Mouse (Mus musculus) heart, postnatal 0 days (tissue): ENCODE data around the gene Catsper1. TPM values are rescaled to one million over a fixed set of nuclear protein-coding genes. Genes with fewer than 3 reads are reported as not detected.

ENCODE experiments used
- ATAC-seq: fragments of 200-750 bp; cut with Nextera tagmentation; 2 replicates; pipeline ENCODE4 v1.8.0; 2017; ENCODE audit warnings: low read depth, moderate number of reproducible peaks, moderate library complexity; ENCODE audit not compliant: insufficient read depth
- DNase-seq: peaks from one replicate; pipeline ENCODE4 v3.0.0-alpha.2; 2016; ENCODE audit warnings: low spot score
- H3K27ac ChIP-seq: fragments of 300-500 bp; sonication (generic); 2 replicates; pipeline ENCODE4 v1.5.1; 2014; ENCODE audit warnings: low read depth, mild to moderate bottlenecking
- H3K27me3 ChIP-seq: fragments of 300-500 bp; sonication (generic); 2 replicates; pipeline ENCODE4 v1.6.1; 2014; ENCODE audit warnings: low read length, mixed read lengths; ENCODE audit not compliant: control insufficient read depth, insufficient read depth
- H3K36me3 ChIP-seq: fragments of 300-500 bp; sonication (generic); replicated peaks from 2 replicates; pipeline ENCODE4 v1.6.1; 2014; ENCODE audit warnings: low read length, mixed read lengths; ENCODE audit not compliant: control insufficient read depth, insufficient read depth
- H3K4me1 ChIP-seq: fragments of 300-500 bp; sonication (generic); 2 replicates; pipeline ENCODE4 v1.6.1; 2014; ENCODE audit warnings: antibody characterized with exemption; ENCODE audit not compliant: control insufficient read depth, insufficient read depth
- H3K4me2 ChIP-seq: fragments of 300-500 bp; sonication (generic); 2 replicates; pipeline ENCODE4 v1.6.1; 2014; ENCODE audit warnings: low read depth, mild to moderate bottlenecking, low read length, moderate library complexity
- H3K4me3 ChIP-seq: fragments of 300-500 bp; sonication (generic); 2 replicates; pipeline ENCODE4 v1.5.1; 2014; ENCODE audit warnings: low read depth, low read length
- H3K9ac ChIP-seq: fragments of 300-500 bp; sonication (generic); replicated peaks from 2 replicates; pipeline ENCODE4 v1.6.1; 2014; ENCODE audit warnings: low read depth, low read length, mixed read lengths
- H3K9me3 ChIP-seq: fragments of 300-500 bp; sonication (generic); replicated peaks from 2 replicates; pipeline ENCODE4 v1.6.1; 2016; ENCODE audit warnings: low read length; ENCODE audit not compliant: control insufficient read depth
- CTCF ChIP-seq: IDR thresholded peaks from 2 replicates; pipeline ENCODE4 v1.5.1; 2016; ENCODE audit warnings: antibody characterized with exemption, control low read depth, low read depth
- EP300 ChIP-seq: IDR thresholded peaks from 2 replicates; pipeline ENCODE4 v1.6.1; 2016; ENCODE audit warnings: antibody characterized with exemption, low read depth
- WGBS: fragments of 180-500 bp; shearing (Covaris S2); extraction: QIAGEN DNeasy Blood & Tissue Kit; methylation state at CpG from one replicate; pipeline ENCODE4 v1.1.7; 2014; 5-methylcytosine and 5-hydroxymethylcytosine counted together
- polyA plus RNA-seq: library from polyadenylated mRNA; unstranded; fragments of >200 nt; fragmentation: Nextera tagmentation; extraction: Ambion mirVana; gene quantifications from 2 replicates; pipeline ENCODE4 v1.2.1, GENCODE M21; 2015
- total RNA-seq: library from RNA; depleted of rRNA; stranded (reverse); fragments of >200 nt; gene quantifications from 2 replicates; pipeline ENCODE4 v1.2.3, GENCODE M21; 2014; ENCODE audit warnings: low replicate concordance; rRNA removed

The Catsper1 gene
- total and polyA plus RNA-seq, 2 experiments from 2014 or later = not detected

DNA sequence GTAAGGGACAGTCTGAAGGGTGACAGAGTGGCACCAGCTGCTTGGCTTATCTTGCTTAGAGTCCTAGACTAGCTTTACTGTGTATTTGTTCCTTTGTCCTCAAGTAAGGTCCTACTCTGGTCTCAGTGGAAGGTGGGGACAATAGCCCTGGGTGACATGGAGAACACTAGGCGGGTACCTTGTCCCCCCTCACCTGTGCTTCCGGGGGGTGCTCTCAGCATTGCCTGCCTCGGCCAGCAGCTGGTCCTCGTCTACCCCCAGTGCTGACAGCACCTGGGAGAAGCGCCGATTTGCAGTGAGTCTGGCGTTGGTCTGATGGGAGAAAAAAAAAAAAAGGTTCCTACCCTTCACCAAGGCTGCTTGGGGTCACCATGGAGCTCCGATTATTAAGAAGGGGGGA is 54.9 kb downstream of the Catsper1 start:
- peak overlapping the region; percentile 88; the same call in 1 of the 2 replicates for H3K27ac ChIP-seq
- TF ChIP-seq CTCF (no peak), EP300 (no peak)

DNA sequence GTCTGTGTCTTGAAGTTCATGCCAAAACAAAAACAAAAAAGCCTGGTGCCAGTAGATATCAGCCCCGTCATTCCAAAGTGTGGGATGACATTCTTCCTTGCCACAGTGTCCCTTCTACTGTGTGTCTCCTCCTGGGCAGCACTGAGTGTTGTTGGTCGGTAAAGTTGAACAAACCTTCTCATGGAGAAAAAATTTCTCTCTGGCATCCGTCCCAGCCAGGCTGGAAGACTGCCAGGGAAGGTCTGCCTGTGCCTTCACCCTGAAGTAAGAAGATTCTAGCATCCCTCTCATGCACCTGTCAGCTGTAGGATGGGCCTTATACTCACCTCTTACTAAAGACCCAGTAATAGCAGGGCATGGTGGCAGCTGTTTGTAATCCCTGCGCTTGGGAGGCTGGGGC is 57.4 kb downstream of the Catsper1 start:
- Histone ChIP-seq H3K9ac (no peak overlapping the region), H3K4me3 (no peak overlapping the region), H3K4me2 (no peak overlapping the region), H3K9me3 (no peaks in the 10 kb centered on the region), H3K27ac (peak overlapping the region; percentile 56), H3K4me1 (peaks cover 15% of the 10 kb centered on the region), H3K27me3 (no peaks in the 10 kb centered on the region), H3K36me3 (no peaks in the 10 kb centered on the region)
- TF ChIP-seq CTCF (no peak), EP300 (no peak)
- no peak for ATAC-seq
- 14% methylated on average over 4 of the region's 4 CpGs for WGBS
- DNase-seq = peak; percentile 35

More for the DNA sequence above, 54.9 kb downstream of the Catsper1 start:
- peaks cover 4% of the 10 kb centered on the region for H3K36me3 ChIP-seq
- DNase-seq (no peak), ATAC-seq (no peak)
- peak overlapping the region; percentile 91; the same call in 1 of the 2 replicates for H3K9ac ChIP-seq
- 54% methylated on average over 8 of the region's 8 CpGs for WGBS
- peak overlapping the region; percentile 85 for H3K4me2 ChIP-seq
- no peaks in the 10 kb centered on the region for H3K27me3 ChIP-seq
- H3K4me3 ChIP-seq = peak overlapping the region; percentile 93; the same call in 1 of the 2 replicates
- peaks cover 25% of the 10 kb centered on the region for H3K4me1 ChIP-seq
- no peaks in the 10 kb centered on the region for H3K9me3 ChIP-seq

Other genes starting within 250 kb of the Catsper1 start
- gene Yif1a, start 247.2 kb upstream of the Catsper1 start, total RNA-seq = 160 and 168 TPM in 2 replicates
- 109 and 120 TPM in 2 replicates for gene Yif1a, start 247.2 kb upstream of the Catsper1 start, polyA plus RNA-seq
- 5.6 TPM in 1 of 2 replicates, not detected in the other for gene Cnih2, start 237.2 kb upstream of the Catsper1 start, total RNA-seq
- 1.1 and 1.2 TPM in 2 replicates for gene Cnih2, start 237.2 kb upstream of the Catsper1 start, polyA plus RNA-seq
- gene Rab1b, start 228.7 kb upstream of the Catsper1 start, total RNA-seq = 384 and 424 TPM in 2 replicates
- gene Rab1b, start 228.7 kb upstream of the Catsper1 start, polyA plus RNA-seq = 230 and 231 TPM in 2 replicates
- gene Klc2, start 217.2 kb upstream of the Catsper1 start, total RNA-seq = 44.5 and 70.8 TPM in 2 replicates
- gene Klc2, start 217.2 kb upstream of the Catsper1 start, polyA plus RNA-seq = 17.5 and 19.0 TPM in 2 replicates
- gene Pacs1, start 62.6 kb upstream of the Catsper1 start, total RNA-seq = 11.3 and 45.7 TPM in 2 replicates
- 7.2 and 7.4 TPM in 2 replicates for gene Pacs1, start 62.6 kb upstream of the Catsper1 start, polyA plus RNA-seq
- 132 and 175 TPM in 2 replicates for gene Sf3b2, start 40.3 kb upstream of the Catsper1 start, total RNA-seq
- gene Sf3b2, start 40.3 kb upstream of the Catsper1 start, polyA plus RNA-seq = 158 and 159 TPM in 2 replicates
- gene Gal3st3, start 37.4 kb upstream of the Catsper1 start, total RNA-seq = 4.0 and 13.3 TPM in 2 replicates
- 5.1 and 6.8 TPM in 2 replicates for gene Gal3st3, start 37.4 kb upstream of the Catsper1 start, polyA plus RNA-seq
- gene Cst6, start 13.8 kb downstream of the Catsper1 start, total RNA-seq = 0.89 and 0.99 TPM in 2 replicates
- gene Cst6, start 13.8 kb downstream of the Catsper1 start, polyA plus RNA-seq = 2.3 and 3.0 TPM in 2 replicates
- 37.9 and 40.6 TPM in 2 replicates for gene Eif1ad, start 31.0 kb downstream of the Catsper1 start, total RNA-seq
- 33.5 and 37.5 TPM in 2 replicates for gene Eif1ad, start 31.0 kb downstream of the Catsper1 start, polyA plus RNA-seq
- 120 and 143 TPM in 2 replicates for gene Banf1, start 31.4 kb downstream of the Catsper1 start, total RNA-seq
- 340 and 356 TPM in 2 replicates for gene Banf1, start 31.4 kb downstream of the Catsper1 start, polyA plus RNA-seq
- gene Sart1, start 53.0 kb downstream of the Catsper1 start, total RNA-seq = 4.4 and 39.0 TPM in 2 replicates
- 26.4 and 26.9 TPM in 2 replicates for gene Sart1, start 53.0 kb downstream of the Catsper1 start, polyA plus RNA-seq
- 0.31 and 3.5 TPM in 2 replicates for gene Tsga10ip, start 66.8 kb downstream of the Catsper1 start, total RNA-seq
- gene Tsga10ip, start 66.8 kb downstream of the Catsper1 start, polyA plus RNA-seq = 2.5 and 3.5 TPM in 2 replicates
- 169 and 171 TPM in 2 replicates for gene Drap1, start 89.2 kb downstream of the Catsper1 start, total RNA-seq
- gene Drap1, start 89.2 kb downstream of the Catsper1 start, polyA plus RNA-seq = 328 and 338 TPM in 2 replicates
- 47.4 and 59.1 TPM in 2 replicates for gene AI837181, start 89.4 kb downstream of the Catsper1 start, total RNA-seq
- 38.1 and 40.5 TPM in 2 replicates for gene AI837181, start 89.4 kb downstream of the Catsper1 start, polyA plus RNA-seq
- not detected in 2 replicates for gene Fosl1, start 111.8 kb downstream of the Catsper1 start, total RNA-seq
- gene Fosl1, start 111.8 kb downstream of the Catsper1 start, polyA plus RNA-seq = 0.12 TPM in 1 of 2 replicates, not detected in the other
- 9.2 and 11.3 TPM in 2 replicates for gene Ccdc85b, start 122.2 kb downstream of the Catsper1 start, total RNA-seq
- gene Ccdc85b, start 122.2 kb downstream of the Catsper1 start, polyA plus RNA-seq = 10.2 and 10.6 TPM in 2 replicates
- gene Fibp, start 124.9 kb downstream of the Catsper1 start, total RNA-seq = 81.6 and 86.4 TPM in 2 replicates
- 142 and 146 TPM in 2 replicates for gene Fibp, start 124.9 kb downstream of the Catsper1 start, polyA plus RNA-seq
- not detected in 2 replicates for gene Ctsw, start 132.8 kb downstream of the Catsper1 start, total RNA-seq
- gene Ctsw, start 132.8 kb downstream of the Catsper1 start, polyA plus RNA-seq = 0.42 and 0.73 TPM in 2 replicates
- gene Efemp2, start 138.2 kb downstream of the Catsper1 start, total RNA-seq = 46.8 and 52.7 TPM in 2 replicates
- gene Efemp2, start 138.2 kb downstream of the Catsper1 start, polyA plus RNA-seq = 32.2 and 34.1 TPM in 2 replicates
- 45.8 and 62.4 TPM in 2 replicates for gene Mus81, start 152.7 kb downstream of the Catsper1 start, total RNA-seq
- gene Mus81, start 152.7 kb downstream of the Catsper1 start, polyA plus RNA-seq = 35.8 and 36.8 TPM in 2 replicates
- 448 and 685 TPM in 2 replicates for gene Cfl1, start 154.7 kb downstream of the Catsper1 start, total RNA-seq
- 948 and 963 TPM in 2 replicates for gene Cfl1, start 154.7 kb downstream of the Catsper1 start, polyA plus RNA-seq
- not detected in 2 replicates for gene 1700020D05Rik, start 168.0 kb downstream of the Catsper1 start, total RNA-seq
- not detected in 2 replicates for gene 1700020D05Rik, start 168.0 kb downstream of the Catsper1 start, polyA plus RNA-seq
- 8.6 and 22.6 TPM in 2 replicates for gene Snx32, start 174.8 kb downstream of the Catsper1 start, total RNA-seq
- 9.1 and 9.3 TPM in 2 replicates for gene Snx32, start 174.8 kb downstream of the Catsper1 start, polyA plus RNA-seq
- not detected in 2 replicates for gene Ovol1, start 224.9 kb downstream of the Catsper1 start, total RNA-seq
- 0.05 TPM in 1 of 2 replicates, not detected in the other for gene Ovol1, start 224.9 kb downstream of the Catsper1 start, polyA plus RNA-seq
- gene Ap5b1, start 232.3 kb downstream of the Catsper1 start, total RNA-seq = 5.8 and 12.9 TPM in 2 replicates
- 1.7 and 2.0 TPM in 2 replicates for gene Ap5b1, start 232.3 kb downstream of the Catsper1 start, polyA plus RNA-seq